Mouse (Mus musculus): Measurements from ENCODE around the gene Kansl1.

GRCm38 (mm10) chr11:104362704-104363103, 106.0 kb downstream of the Kansl1 start:
- TF ChIP-seq CTCF (IDR thresholded peaks at IDR 0.05; ENCODE audit: low read depth) (no peak), EP300 (optimal IDR thresholded peaks at IDR 0.05) (no peak)
